Mouse (Mus musculus) CH12.LX (cell line): ENCODE measurements around the gene Krt4. TPM values are rescaled to one million over a fixed set of nuclear protein-coding genes. Genes with fewer than 3 reads are reported as not detected.

ENCODE experiments used
- DNase-seq: peaks from one replicate; pipeline ENCODE4 v3.0.0-alpha.2; 2013; ENCODE audit errors: extremely low read depth
- H3K27ac ChIP-seq: 2 replicates; pipeline ENCODE4 v1.5.1; 2012; ENCODE audit warnings: low read depth, mild to moderate bottlenecking, control low read depth, moderate library complexity; ENCODE audit not compliant: insufficient read depth
- H3K27me3 ChIP-seq: replicated peaks from 2 replicates; pipeline ENCODE3; 2012; ENCODE audit warnings: inconsistent platforms
- H3K36me3 ChIP-seq, 2 experiments: replicated peaks in 1 of 2; 2 replicates each; pipeline versions ENCODE3 to v1.6.1; 2012; ENCODE audit warnings: inconsistent platforms in 1 of 2, low read length in 1 of 2, mild to moderate bottlenecking in 1 of 2, mixed read lengths in 1 of 2, moderate library complexity in 1 of 2; ENCODE audit not compliant: control insufficient read depth in 1 of 2, insufficient read depth in 1 of 2
- H3K4me1 ChIP-seq, 2 experiments: 2 replicates each; pipeline ENCODE4 v1.6.1; 2012; ENCODE audit warnings: inconsistent platforms in 1 of 2, moderate library complexity in 1 of 2; ENCODE audit not compliant: insufficient read depth in 2 of 2, control insufficient read depth in 1 of 2
- H3K4me2 ChIP-seq: 2 replicates; pipeline ENCODE4 v1.6.1; 2012; ENCODE audit warnings: low read depth, mild to moderate bottlenecking, control low read depth; ENCODE audit not compliant: poor library complexity, insufficient read depth, severe bottlenecking
- H3K4me3 ChIP-seq, 3 experiments: fragments of 150-350 bp in 1 of 3; sonication (generic) in 1 of 3; replicated peaks in 1 of 3; 2 replicates each; pipeline versions ENCODE3 to v1.5.1; 2011 to 2012; ENCODE audit warnings: low read depth in 2 of 3, low read length in 2 of 3, mild to moderate bottlenecking in 2 of 3, moderate library complexity in 2 of 3, control low read depth in 1 of 3, improper control_type of control experiment in 1 of 3, inconsistent platforms in 1 of 3, mixed read lengths in 1 of 3; ENCODE audit not compliant: poor library complexity in 1 of 3
- H3K79me2 ChIP-seq: replicated peaks from 2 replicates; pipeline ENCODE4 v1.6.1; 2012; ENCODE audit warnings: mild to moderate bottlenecking, moderate library complexity; ENCODE audit not compliant: control insufficient read depth, poor library complexity, insufficient read depth, severe bottlenecking; ENCODE audit errors: extremely low read depth
- H3K9ac ChIP-seq: 2 replicates; pipeline ENCODE4 v1.6.1; 2012; ENCODE audit warnings: low read depth, mild to moderate bottlenecking, control low read depth, moderate library complexity; ENCODE audit not compliant: insufficient read depth
- H3K9me3 ChIP-seq: replicated peaks from 2 replicates; pipeline ENCODE3; 2012; ENCODE audit warnings: low read length, inconsistent platforms, mixed read lengths
- BHLHE40 ChIP-seq: IDR thresholded peaks from 2 replicates; pipeline ENCODE4 v1.6.1; 2011; ENCODE audit warnings: mild to moderate bottlenecking, low read depth, low read length, improper control_type of control experiment
- CHD2 ChIP-seq: IDR thresholded peaks from 2 replicates; pipeline ENCODE4 v1.6.1; 2011; ENCODE audit warnings: low read length, improper control_type of control experiment
- E2F4 ChIP-seq: IDR thresholded peaks from 2 replicates; pipeline ENCODE4 v1.6.1; 2011; ENCODE audit warnings: low read depth, low read length, improper control_type of control experiment; ENCODE audit not compliant: insufficient replicate concordance
- EP300 ChIP-seq: IDR thresholded peaks from 2 replicates; pipeline ENCODE4 v1.6.1; 2011; ENCODE audit warnings: low read length, improper control_type of control experiment
- GABPA ChIP-seq: IDR thresholded peaks from 2 replicates; pipeline ENCODE4 v1.6.1; 2012; ENCODE audit warnings: low read depth, low read length, improper control_type of control experiment, inconsistent platforms; ENCODE audit not compliant: insufficient replicate concordance
- JUN ChIP-seq: IDR thresholded peaks from 2 replicates; pipeline ENCODE4 v1.6.1; 2011; ENCODE audit warnings: low read depth, mild to moderate bottlenecking, low read length, improper control_type of control experiment, moderate library complexity; ENCODE audit not compliant: insufficient read depth
- MEF2A ChIP-seq: IDR thresholded peaks from 2 replicates; pipeline ENCODE4 v1.6.1; 2014; ENCODE audit warnings: low read depth, mild to moderate bottlenecking, inconsistent platforms, low read length, improper control_type of control experiment, borderline replicate concordance
- MXI1 ChIP-seq: IDR thresholded peaks from 2 replicates; pipeline ENCODE4 v1.6.1; 2011; ENCODE audit warnings: mild to moderate bottlenecking, low read depth, low read length, improper control_type of control experiment
- MYC ChIP-seq: IDR thresholded peaks from 2 replicates; pipeline ENCODE4 v1.6.1; 2011; ENCODE audit warnings: low read depth, mild to moderate bottlenecking, improper control_type of control experiment, low read length
- NELFE ChIP-seq: IDR thresholded peaks from 2 replicates; pipeline ENCODE4 v1.6.1; 2011; ENCODE audit warnings: low read depth, low read length, improper control_type of control experiment
- POLR2A ChIP-seq: IDR thresholded peaks from 2 replicates; pipeline ENCODE4 v1.6.1; 2011; ENCODE audit warnings: low read depth, mild to moderate bottlenecking, improper control_type of control experiment, low read length
- RAD21 ChIP-seq: IDR thresholded peaks from 2 replicates; pipeline ENCODE4 v1.6.1; 2011; ENCODE audit warnings: low read depth, mild to moderate bottlenecking, low read length, improper control_type of control experiment, moderate library complexity
- TBP ChIP-seq: conservative IDR thresholded peaks from 2 replicates; pipeline ENCODE4 v1.6.1; 2011; ENCODE audit warnings: low read depth, low read length, improper control_type of control experiment
- TCF12 ChIP-seq: IDR thresholded peaks from 2 replicates; pipeline ENCODE4 v1.6.1; 2014; ENCODE audit warnings: low read depth, mild to moderate bottlenecking, inconsistent platforms, low read length, improper control_type of control experiment
- UBTF ChIP-seq: IDR thresholded peaks from 2 replicates; pipeline ENCODE4 v1.6.1; 2012; ENCODE audit warnings: low read depth, mild to moderate bottlenecking, inconsistent platforms, low read length, improper control_type of control experiment, moderate library complexity
- USF1 ChIP-seq: IDR thresholded peaks from 2 replicates; pipeline ENCODE4 v1.6.1; 2014; ENCODE audit warnings: low read depth, mild to moderate bottlenecking, inconsistent platforms, low read length, improper control_type of control experiment
- USF2 ChIP-seq: conservative IDR thresholded peaks from 2 replicates; pipeline ENCODE4 v1.6.1; 2011; ENCODE audit warnings: low read depth, low read length, improper control_type of control experiment
- ZNF384 ChIP-seq: IDR thresholded peaks from 2 replicates; pipeline ENCODE4 v1.6.1; 2012; ENCODE audit warnings: low read depth, low read length, improper control_type of control experiment, inconsistent platforms
- dilution Hi-C: fragments of 300-500 bp; cut with MboI; formaldehyde crosslinking; loops from 2 replicates; pipeline ENCODE4 v1.14.3; 2020; ENCODE audit warnings: low sequenced_read_pairs; ENCODE audit not compliant: extremely low pct_unique_long_range_greater_than_20kb, extremely low pct_ligation_motif_present
- in situ Hi-C: fragments of 300-500 bp; cut with MboI; formaldehyde crosslinking; loops from 3 replicates; pipeline ENCODE4 v1.14.3; 2019; ENCODE audit warnings: low sequenced_read_pairs, low pct_ligation_motif_present, low pct_unique_long_range_greater_than_20kb, mixed read lengths
- polyA plus RNA-seq: library from polyadenylated mRNA; unstranded; fragments of >175 nt; gene quantifications from 2 replicates; pipeline ENCODE4 v1.2.1, GENCODE M21; 2012; ENCODE audit warnings: low read depth; ENCODE audit not compliant: insufficient read length
- total RNA-seq, 2 experiments: library from RNA; depleted of rRNA; stranded (reverse); fragments of 300-350 nt in 1 of 2; fragments of >200 nt in 1 of 2; gene quantifications; 2 replicates each; pipeline ENCODE4 v1.2.3; 2012 to 2014

Gene Krt4
- total and polyA plus RNA-seq, 3 experiments: not detected

DNA sequence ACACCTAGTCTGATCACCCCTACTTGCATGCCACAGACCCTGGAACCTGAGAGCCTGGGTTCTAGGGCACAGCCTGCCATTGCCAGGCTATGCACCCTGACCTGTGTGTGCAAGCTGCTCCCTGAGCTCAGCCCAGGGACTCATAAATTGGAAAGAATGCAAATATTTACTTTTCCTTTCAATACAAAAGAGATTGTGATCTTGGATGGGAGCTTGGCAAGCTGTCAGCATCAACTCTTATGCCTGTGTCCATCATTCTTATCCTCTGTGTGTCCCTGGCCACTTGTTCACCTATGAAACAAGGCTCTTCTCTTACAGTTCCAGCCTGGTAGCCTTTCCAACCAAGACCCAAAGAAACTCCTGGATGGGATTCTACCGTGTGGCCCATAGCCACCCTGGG lies 506 bp upstream of the Krt4 start:
- Histone ChIP-seq H3K4me3 (no peak overlapping the region), H3K9me3 (no peaks in the 10 kb centered on the region), H3K79me2 (no peaks in the 10 kb centered on the region), H3K4me1 (no peaks in the 10 kb centered on the region), H3K27me3 (peaks cover 98% of the 10 kb centered on the region), H3K9ac (no peak overlapping the region), H3K4me2 (no peak overlapping the region), H3K36me3 (no peaks in the 10 kb centered on the region), H3K27ac (no peak overlapping the region)
- TF ChIP-seq GABPA (no peak), E2F4 (no peak), UBTF (no peak), TCF12 (no peak), CHD2 (no peak), RAD21 (no peak), JUN (no peak), POLR2A (no peak), TBP (no peak), USF2 (no peak), BHLHE40 (no peak), MXI1 (no peak), MEF2A (no peak), ZNF384 (no peak), USF1 (no peak), NELFE (no peak), EP300 (no peak)
- in situ Hi-C loops (no loop called here), dilution Hi-C loops (no loop called here)
- DNase-seq: no peak

- DNase-seq: no peak
- in situ Hi-C loops: no loop called here
- H3K4me3 ChIP-seq: no peak overlapping the region
- H3K27ac ChIP-seq: no peak overlapping the region
- H3K9ac ChIP-seq: no peak overlapping the region
- no peak for TF ChIP-seq MYC
- no peak for TF ChIP-seq CHD2
- H3K79me2 ChIP-seq: no peaks in the 10 kb centered on the region
- no peak overlapping the region for H3K4me2 ChIP-seq
- H3K27me3 ChIP-seq: peaks cover 100% of the 10 kb centered on the region
- H3K36me3 ChIP-seq: no peaks in the 10 kb centered on the region
- dilution Hi-C loops: no loop called here
- no peaks in the 10 kb centered on the region for H3K9me3 ChIP-seq
- H3K4me1 ChIP-seq: no peaks in the 10 kb centered on the region
These were observed 2.2 kb downstream of the Krt4 start for GRCm38 (mm10) chr15:101922296-101922695.
